Mouse (Mus musculus) neural tube, embryonic 11.5 days (tissue): ENCODE measurements around the gene Gins3. TPM values are rescaled to one million over a fixed set of nuclear protein-coding genes. Genes with fewer than 3 reads are reported as not detected.

ENCODE experiments used
- ATAC-seq: fragments of 200-750 bp; cut with Nextera tagmentation; 2 replicates; pipeline ENCODE4 v1.8.0; 2017; ENCODE audit warnings: moderate number of reproducible peaks, mild to moderate bottlenecking, moderate TSS enrichment, moderate library complexity; ENCODE audit not compliant: insufficient read depth, low FRiP score, low TSS enrichment
- DNase-seq: peaks from one replicate; pipeline ENCODE4 v3.0.0-alpha.2; 2015; ENCODE audit warnings: low spot score
- H3K27ac ChIP-seq: fragments of 300-500 bp; sonication (generic); 2 replicates; pipeline ENCODE4 v1.5.1; 2014; ENCODE audit warnings: low read depth, mild to moderate bottlenecking, low read length
- H3K27me3 ChIP-seq: fragments of 300-500 bp; sonication (generic); 2 replicates; pipeline ENCODE4 v1.6.1; 2014; ENCODE audit warnings: mild to moderate bottlenecking, low read length, mixed read lengths; ENCODE audit not compliant: control insufficient read depth, insufficient read depth
- H3K36me3 ChIP-seq: fragments of 300-500 bp; sonication (generic); 2 replicates; pipeline ENCODE4 v1.6.1; 2014; ENCODE audit warnings: mild to moderate bottlenecking, low read length, moderate library complexity, mixed read lengths; ENCODE audit not compliant: control insufficient read depth, insufficient read depth
- H3K4me1 ChIP-seq: fragments of 300-500 bp; sonication (generic); 2 replicates; pipeline ENCODE4 v1.6.1; 2014; ENCODE audit warnings: low read length, mixed read lengths; ENCODE audit not compliant: control insufficient read depth, insufficient read depth
- H3K4me2 ChIP-seq: fragments of 300-500 bp; sonication (generic); 2 replicates; pipeline ENCODE4 v1.6.1; 2014; ENCODE audit warnings: low read depth, mild to moderate bottlenecking, moderate library complexity
- H3K4me3 ChIP-seq: fragments of 300-500 bp; sonication (generic); 2 replicates; pipeline ENCODE4 v1.5.1; 2014; ENCODE audit warnings: low read depth, low read length
- H3K9ac ChIP-seq: fragments of 300-500 bp; sonication (generic); 2 replicates; pipeline ENCODE4 v1.6.1; 2014; ENCODE audit warnings: mild to moderate bottlenecking, low read length
- H3K9me3 ChIP-seq: fragments of 300-500 bp; sonication (generic); 2 replicates; pipeline ENCODE4 v1.6.1; 2016; ENCODE audit warnings: low read length; ENCODE audit not compliant: control insufficient read depth
- WGBS: fragments of 180-500 bp; shearing (Covaris S2); extraction: QIAGEN DNeasy Blood & Tissue Kit; methylation state at CpG from one replicate; pipeline ENCODE4 v1.1.7; 2014; 5-methylcytosine and 5-hydroxymethylcytosine counted together
- polyA plus RNA-seq: library from polyadenylated mRNA; unstranded; fragments of >200 nt; fragmentation: Nextera tagmentation; extraction: Ambion mirVana; gene quantifications from 2 replicates; pipeline ENCODE4 v1.2.1, GENCODE M21; 2014

The Gins3 gene
- polyA plus RNA-seq, 1 experiment from 2014 or later: 23.5 TPM

- Histone ChIP-seq H3K27ac (no peak overlapping the region), H3K4me1 (0 out of 2 replicates have a peak, but pooled peaks cover 2% of the 10 kb centered on the region), H3K9ac (no peak overlapping the region), H3K27me3 (0 out of 2 replicates have a peak, but pooled peaks cover 5% of the 10 kb centered on the region), H3K9me3 (no peaks in the 10 kb centered on the region), H3K4me2 (no peak overlapping the region), H3K36me3 (no peaks in the 10 kb centered on the region), H3K4me3 (no peak overlapping the region)
- WGBS: 12% methylated on average over 6 of the region's 6 CpGs
- ATAC-seq: no peak
- no peak for DNase-seq
These were observed 61.4 kb downstream of the Gins3 start for GRCm38 (mm10) chr8:95694631-95695030.

Other genes with a start within 250 kb of the Gins3 start
- gene Cfap20, start 198.6 kb upstream of the Gins3 start, polyA plus RNA-seq: 128 and 142 TPM in 2 replicates
- gene Csnk2a2, start 143.4 kb upstream of the Gins3 start, polyA plus RNA-seq: 16.7 and 18.3 TPM in 2 replicates
- 0.17 and 0.43 TPM in 2 replicates for gene Ccdc113, start 99.4 kb upstream of the Gins3 start, polyA plus RNA-seq
- not detected in 2 replicates for gene Prss54, start 57.1 kb upstream of the Gins3 start, polyA plus RNA-seq
- gene Ndrg4, start 43.5 kb downstream of the Gins3 start, polyA plus RNA-seq: 69.5 and 87.3 TPM in 2 replicates
- gene Setd6, start 82.4 kb downstream of the Gins3 start, polyA plus RNA-seq: 19.3 and 20.2 TPM in 2 replicates
- gene Cnot1, start 174.0 kb downstream of the Gins3 start, polyA plus RNA-seq: 119 and 128 TPM in 2 replicates
- gene Sap18b, start 191.9 kb downstream of the Gins3 start, polyA plus RNA-seq: 348 and 353 TPM in 2 replicates
- 16.0 and 17.4 TPM in 2 replicates for gene Slc38a7, start 220.1 kb downstream of the Gins3 start, polyA plus RNA-seq